In the genomic region with DNA sequence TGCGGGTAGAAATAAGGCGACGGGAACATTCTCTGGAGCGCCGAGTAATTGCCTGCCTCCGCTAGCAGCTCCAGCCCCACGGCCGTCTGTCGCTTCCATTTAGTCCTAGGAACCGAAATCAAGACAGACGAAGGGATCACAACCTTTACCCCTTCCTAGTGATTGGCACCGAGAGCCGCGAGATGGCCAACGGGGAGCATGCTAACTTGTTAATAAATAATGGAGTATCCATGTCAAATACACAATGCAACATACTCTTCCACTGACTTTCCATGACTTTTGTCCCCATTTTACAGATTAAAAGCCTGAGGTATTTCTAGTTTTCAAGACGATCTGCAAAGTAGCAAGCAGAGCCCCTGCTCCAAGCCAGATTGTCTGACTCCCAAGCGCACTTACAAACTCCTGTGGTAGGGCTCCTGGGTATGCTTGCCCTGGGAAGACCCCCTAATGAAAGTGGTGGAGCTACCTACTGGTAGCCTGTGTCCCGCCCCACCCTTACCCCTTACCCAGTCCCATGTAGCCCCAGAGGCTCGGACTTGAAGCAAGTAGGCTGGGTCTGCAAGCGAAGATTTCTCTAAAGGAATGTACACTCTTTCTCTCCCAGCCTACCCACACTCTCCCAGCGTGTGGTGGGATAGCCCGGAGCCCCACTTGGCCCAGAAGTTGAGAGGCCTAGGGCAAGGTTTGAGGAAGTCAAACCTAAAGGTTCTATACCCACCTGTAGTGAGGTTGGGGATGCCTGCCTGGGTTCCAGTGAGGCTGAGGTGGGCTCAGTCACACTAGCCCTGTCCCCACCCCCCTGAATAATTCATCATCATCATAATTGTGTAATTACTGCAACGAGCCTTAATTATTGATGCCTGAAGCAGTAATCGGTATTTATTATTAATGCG, we compare ENCODE assay signal across 16 mouse cellular contexts. TPM values are rescaled to one million over a fixed set of nuclear protein-coding genes. Genes with fewer than 3 reads are reported as not detected.
DNase-seq lines count a peak whose midpoint lies in the region; ATAC-seq and TF ChIP-seq lines count a peak whose summit lies in the region.
"Had no signal": no experiment of that assay in that cellular context is flagged by ENCODE, and none has a peak within 500 bp of the region (broad histone marks: within the 10 kb centered on the region; RNA-seq: fewer than 3 reads in every experiment).

No protein-coding gene starts in this region.

- H3K4me3 ChIP-seq in gastrocnemius, adult 2 months: peak overlapping the region; percentile 68
- no peak overlapping the region for H3K4me3 ChIP-seq in liver, postnatal 0 days (ENCODE audit: low read depth, low read length)
- H3K4me3 ChIP-seq in midbrain, embryonic 10.5 days: peak overlapping the region; percentile 53
- H3K4me3 ChIP-seq in neural tube, embryonic 15.5 days (replicated peaks): peak overlapping the region; percentile 9; the same call in 1 of the 2 replicates
- H3K4me3 ChIP-seq: liver, embryonic 15.5 days had no signal

- no peak for ATAC-seq in liver, postnatal 0 days
- no peak for ATAC-seq in neural tube, embryonic 15.5 days (ENCODE audit: low FRiP score)

- H3K36me3 ChIP-seq in liver, postnatal 0 days (replicated peaks; ENCODE audit: insufficient read depth, low read length): peaks cover 3% of the 10 kb centered on the region; the same call in 1 of the 2 replicates
- H3K36me3 ChIP-seq in midbrain, embryonic 10.5 days: 0 out of 2 replicates have a peak, but pooled peaks cover 3% of the 10 kb centered on the region
- H3K36me3 ChIP-seq in neural tube, embryonic 15.5 days: no peaks in the 10 kb centered on the region

- intact Hi-C loops in gastrocnemius, adult 2 months (cut with DNase I): no loop called here
- intact Hi-C loops in gastrocnemius, postnatal 14 days (cut with DNase I; ENCODE audit: low total_unique reads): no loop called here

- TF ChIP-seq EP300 in liver, postnatal 0 days (IDR thresholded peaks at IDR 0.05; ENCODE audit: low read depth): no peak

- peaks cover 74% of the 10 kb centered on the region for H3K27me3 ChIP-seq in liver, postnatal 0 days (ENCODE audit: insufficient read depth, low read length)
- H3K27me3 ChIP-seq in midbrain, embryonic 10.5 days (ENCODE audit: low read depth, poor library complexity, severe bottlenecking): peaks cover 100% of the 10 kb centered on the region
- peaks cover 98% of the 10 kb centered on the region for H3K27me3 ChIP-seq in neural tube, embryonic 15.5 days (replicated peaks)

- DNase-seq in gastrocnemius, adult 2 months: no peak
- DNase-seq in gastrocnemius, postnatal 14 days: no peak
- DNase-seq in liver, postnatal 0 days: no peak
- DNase-seq in liver: no peak
- peak; percentile 24 for DNase-seq in midbrain, embryonic 10.5 days (ENCODE audit: low spot score)
- no peak for DNase-seq in thymus, postnatal 10 days (ENCODE audit: low spot score in 2 of 2)
- no peak for DNase-seq in B cell, adult 2 months
- DNase-seq: adrenal gland, postnatal 25 days; cerebellum, adult 2 months; kidney, postnatal 14 days; thymus, adult 18-20 months had no signal

- no peaks in the 10 kb centered on the region for H3K4me1 ChIP-seq in liver, postnatal 0 days (ENCODE audit: insufficient read depth)
- peaks cover 65% of the 10 kb centered on the region for H3K4me1 ChIP-seq in midbrain, embryonic 10.5 days
- peaks cover 33% of the 10 kb centered on the region for H3K4me1 ChIP-seq in neural tube, embryonic 15.5 days
- H3K4me1 ChIP-seq: liver, embryonic 15.5 days had no signal

- no peaks in the 10 kb centered on the region for H3K9me3 ChIP-seq in liver, postnatal 0 days (ENCODE audit: low read length)
- H3K9me3 ChIP-seq in midbrain, embryonic 10.5 days (replicated peaks): no peaks in the 10 kb centered on the region
- no peaks in the 10 kb centered on the region for H3K9me3 ChIP-seq in neural tube, embryonic 15.5 days (replicated peaks)
- H3K9me3 ChIP-seq: embryonic facial prominence, embryonic 13.5 days; liver, embryonic 15.5 days had no signal

- no peak for TF ChIP-seq CTCF in gastrocnemius, adult 2 months (IDR thresholded peaks at IDR 0.05)
- TF ChIP-seq CTCF in liver, postnatal 0 days (IDR thresholded peaks at IDR 0.05; ENCODE audit: low read depth): no peak

- H3K4me2 ChIP-seq in liver, postnatal 0 days (ENCODE audit: low read depth, low read length): 0 out of 2 replicates have a peak overlapping the region, but pooled peaks have one; percentile 9
- no peak overlapping the region for H3K4me2 ChIP-seq in neural tube, embryonic 15.5 days
- H3K4me2 ChIP-seq: embryonic facial prominence, embryonic 13.5 days; liver, embryonic 15.5 days had no signal

- no peak overlapping the region for H3K9ac ChIP-seq in liver, postnatal 0 days (replicated peaks)
- no peak overlapping the region for H3K9ac ChIP-seq in neural tube, embryonic 15.5 days (replicated peaks)
- H3K9ac ChIP-seq: embryonic facial prominence, embryonic 13.5 days; liver, embryonic 15.5 days had no signal

- 10% methylated on average over 25 of the region's 25 CpGs for WGBS in liver, postnatal 0 days (ENCODE audit: insufficient replicate concordance)
- 6% methylated on average over 25 of the region's 25 CpGs for WGBS in midbrain, embryonic 10.5 days
- WGBS in neural tube, embryonic 15.5 days: 5% methylated on average over 25 of the region's 25 CpGs

- no peak overlapping the region for H3K27ac ChIP-seq in gastrocnemius, adult 2 months
- H3K27ac ChIP-seq in liver, postnatal 0 days (ENCODE audit: low read depth): no peak overlapping the region
- peak overlapping the region; percentile 84 for H3K27ac ChIP-seq in midbrain, embryonic 10.5 days (replicated peaks)
- H3K27ac ChIP-seq in neural tube, embryonic 15.5 days (replicated peaks): no peak overlapping the region
- H3K27ac ChIP-seq: embryonic facial prominence, embryonic 13.5 days; liver, embryonic 15.5 days had no signal

RNA-seq across cellular contexts. Expression of gene Barhl1, which starts 6.4 kb away (rescaled TPM):
- total RNA-seq in gastrocnemius, adult 2 months (2021): not detected
- not detected for total RNA-seq in gastrocnemius, postnatal 14 days (2021)
- polyA plus RNA-seq in liver, postnatal 0 days (2015; fragmentation: Nextera tagmentation; extraction: Ambion mirVana): not detected in 2 replicates
- polyA plus RNA-seq in midbrain, embryonic 10.5 days (2016; fragmentation: Nextera tagmentation; extraction: Ambion mirVana): 10.9 and 13.8 TPM in 2 replicates
- polyA plus RNA-seq in neural tube, embryonic 15.5 days (2015; fragmentation: Nextera tagmentation; extraction: Ambion mirVana): 4.5 and 7.5 TPM in 2 replicates
- total RNA-seq: adrenal gland, postnatal 25 days; megakaryocyte-erythroid progenitor cell, adult 5-6 weeks had no signal
- polyA plus RNA-seq: embryonic facial prominence, embryonic 13.5 days; heart, embryonic 11.5 days; liver, embryonic 15.5 days had no signal
